Mouse (Mus musculus) ES-E14 (cell line): Measurements from ENCODE around the gene Wnk1. TPM values are rescaled to one million over a fixed set of nuclear protein-coding genes. Genes with fewer than 3 reads are reported as not detected.
A peak's percentile ranks its signal among the peaks of the same experiment; 100 is the strongest.

Source experiments
- DNase-seq: peaks from one replicate; pipeline ENCODE4 v3.0.0-alpha.2; 2013; ENCODE audit warnings: low read depth, low spot score
- H3K27ac ChIP-seq: 2 replicates; pipeline ENCODE4 v1.5.1; 2012; ENCODE audit warnings: low read depth, mild to moderate bottlenecking, low read length, moderate library complexity, mixed read lengths; ENCODE audit not compliant: poor library complexity, insufficient read depth, severe bottlenecking
- H3K36me3 ChIP-seq: 2 replicates; pipeline ENCODE4 v1.6.1; 2012; ENCODE audit warnings: mild to moderate bottlenecking, low read length, moderate library complexity, mixed read lengths; ENCODE audit not compliant: control insufficient read depth, poor library complexity, insufficient read depth, severe bottlenecking
- H3K4me1 ChIP-seq, 2 experiments: fragments of 150-350 bp in 1 of 2; sonication (generic) in 1 of 2; 2 replicates each; pipeline ENCODE4 v1.6.1; 2012; ENCODE audit warnings: low read length in 2 of 2, mild to moderate bottlenecking in 1 of 2, mixed read lengths in 1 of 2; ENCODE audit not compliant: control insufficient read depth in 2 of 2, insufficient read depth in 2 of 2, poor library complexity in 1 of 2
- H3K4me3 ChIP-seq, 2 experiments: fragments of 150-350 bp in 1 of 2; sonication (generic) in 1 of 2; 2 replicates each; pipeline ENCODE4 v1.5.1; 2012; ENCODE audit warnings: low read length in 2 of 2, low read depth in 1 of 2, mild to moderate bottlenecking in 1 of 2, mixed read lengths in 1 of 2; ENCODE audit not compliant: insufficient read depth in 1 of 2, poor library complexity in 1 of 2, severe bottlenecking in 1 of 2
- H3K9ac ChIP-seq: 2 replicates; pipeline ENCODE4 v1.6.1; 2012; ENCODE audit warnings: low read depth, mild to moderate bottlenecking, low read length, mixed read lengths; ENCODE audit not compliant: poor library complexity, insufficient read depth, severe bottlenecking
- H3K9me3 ChIP-seq: fragments of 150-350 bp; sonication (generic); 2 replicates; pipeline ENCODE4 v1.6.1; 2012; ENCODE audit warnings: low read depth, mild to moderate bottlenecking, low read length; ENCODE audit not compliant: control insufficient read depth, insufficient read depth
- CHD2 ChIP-seq: IDR thresholded peaks from 2 replicates; pipeline ENCODE4 v1.6.1; 2014; ENCODE audit warnings: mild to moderate bottlenecking, low read depth, low read length, inconsistent platforms
- HCFC1 ChIP-seq: IDR thresholded peaks from 2 replicates; pipeline ENCODE4 v1.6.1; 2012; ENCODE audit warnings: low read length, inconsistent platforms, borderline replicate concordance; ENCODE audit not compliant: insufficient read depth
- MAFK ChIP-seq: IDR thresholded peaks from 2 replicates; pipeline ENCODE4 v1.6.1; 2014; ENCODE audit warnings: mild to moderate bottlenecking, low read depth, low read length, inconsistent platforms; ENCODE audit not compliant: insufficient read depth
- ZC3H11A ChIP-seq: IDR thresholded peaks from 2 replicates; pipeline ENCODE4 v1.6.1; 2012; ENCODE audit warnings: low read depth, mild to moderate bottlenecking, inconsistent platforms, low read length, borderline replicate concordance
- ZNF384 ChIP-seq: IDR thresholded peaks from 2 replicates; pipeline ENCODE4 v1.6.1; 2012; ENCODE audit warnings: low read depth, low read length, inconsistent platforms
- in situ Hi-C, 2 experiments: fragments of 600-800 bp; cut with MboI; formaldehyde crosslinking; loops; one replicate each; pipeline ENCODE4 v1.15.1; 2025; ENCODE audit warnings: low sequenced_read_pairs in 2 of 2, inconsistent platforms in 1 of 2; ENCODE audit not compliant: unreplicated experiment in 2 of 2
- total RNA-seq: library from RNA; depleted of rRNA; stranded (reverse); fragments of 300-350 nt; gene quantifications from 2 replicates; pipeline ENCODE4 v1.2.3, GENCODE M21; 2012

Gene Wnk1
- total RNA-seq, 1 experiment: 165 TPM

GRCm38 (mm10) chr6:120076619-120077450 lies 38.4 kb upstream of the Wnk1 start:
- Histone ChIP-seq H3K27ac (no peak overlapping the region), H3K9me3 (no peaks in the 10 kb centered on the region), H3K4me3 (no peak overlapping the region), H3K4me1 (peaks cover 4 to 15% of the 10 kb centered on the region in 2 experiments; a peak in 3 of 4 replicates), H3K9ac (no peak overlapping the region), H3K36me3 (no peaks in the 10 kb centered on the region)
- no peak for TF ChIP-seq ZC3H11A
- no peak for TF ChIP-seq ZNF384
- TF ChIP-seq CHD2: no peak
- no peak for TF ChIP-seq HCFC1
- TF ChIP-seq MAFK: no peak
- no peak for DNase-seq
- in situ Hi-C loops: no loop called here

- H3K9me3 ChIP-seq: no peaks in the 10 kb centered on the region
- DNase-seq: no peak
- no peaks in the 10 kb centered on the region for H3K36me3 ChIP-seq
- no peak for TF ChIP-seq ZC3H11A
- no peak for TF ChIP-seq ZNF384
- TF ChIP-seq MAFK: no peak
- TF ChIP-seq HCFC1: no peak
- no peak for TF ChIP-seq CHD2
- H3K9ac ChIP-seq: no peak overlapping the region
- in situ Hi-C loops: no loop called here
- H3K4me3 ChIP-seq: no peak overlapping the region
- H3K27ac ChIP-seq: no peak overlapping the region
- H3K4me1 ChIP-seq: peaks cover 0 to 4% of the 10 kb centered on the region in 2 experiments; a peak in 2 of 4 replicates
These were observed 34.2 kb upstream of the Wnk1 start for GRCm38 (mm10) chr6:120072630-120073029.

- no peak for TF ChIP-seq MAFK
- no peak for TF ChIP-seq CHD2
- TF ChIP-seq HCFC1: no peak
- no peak for DNase-seq
- Histone ChIP-seq H3K4me3 (no peak overlapping the region), H3K9me3 (no peaks in the 10 kb centered on the region), H3K4me1 (peaks cover 7 to 8% of the 10 kb centered on the region in 2 experiments; a peak in 3 of 4 replicates), H3K9ac (no peak overlapping the region), H3K27ac (no peak overlapping the region), H3K36me3 (no peaks in the 10 kb centered on the region)
- in situ Hi-C loops: no loop called here
These were observed 31.1 kb upstream of the Wnk1 start for GRCm38 (mm10) chr6:120069546-120069945.

GRCm38 (mm10) chr6:120065552-120066177 lies 27.2 kb upstream of the Wnk1 start:
- DNase-seq: no peak
- Histone ChIP-seq H3K9ac (no peak overlapping the region), H3K4me1 (peaks cover 9 to 10% of the 10 kb centered on the region in 2 experiments; a peak in 3 of 4 replicates), H3K9me3 (no peaks in the 10 kb centered on the region), H3K4me3 (no peak overlapping the region), H3K36me3 (no peaks in the 10 kb centered on the region), H3K27ac (peak overlapping the region; percentile 41; the same call in 1 of the 2 replicates)
- TF ChIP-seq HCFC1 (no peak), ZNF384 (peak; percentile 91)
- in situ Hi-C loops: no loop called here

GRCm38 (mm10) chr6:120064627-120065026 lies 26.2 kb upstream of the Wnk1 start:
- no peak overlapping the region for H3K4me3 ChIP-seq
- in situ Hi-C loops: no loop called here
- TF ChIP-seq MAFK: no peak
- TF ChIP-seq ZC3H11A: no peak
- no peak for TF ChIP-seq ZNF384

More at GRCm38 (mm10) chr6:120064627-120065026, 26.2 kb upstream of the Wnk1 start:
- Histone ChIP-seq H3K27ac (peak overlapping the region; percentile 47; the same call in 1 of the 2 replicates), H3K4me1 (peaks cover 9 to 10% of the 10 kb centered on the region in 2 experiments; a peak in 3 of 4 replicates), H3K9me3 (no peaks in the 10 kb centered on the region), H3K36me3 (no peaks in the 10 kb centered on the region), H3K9ac (no peak overlapping the region)
- DNase-seq: no peak
